Comparison of ENCODE assay signal across 21 mouse cellular contexts in genomic region chr7:130222633-130223354, GRCm38 (mm10).
DNase-seq lines count a peak whose midpoint lies in the region; ATAC-seq and TF ChIP-seq lines count a peak whose summit lies in the region.
"Had no signal": no experiment of that assay in that cellular context is flagged by ENCODE, and none has a peak within 500 bp of the region (broad histone marks: within the 10 kb centered on the region; RNA-seq: fewer than 3 reads in every experiment).

No protein-coding gene starts in this region.

- no peak for TF ChIP-seq POLR2A in testis, adult 2 months (IDR thresholded peaks at IDR 0.05; ENCODE audit: control insufficient read depth, low read depth, low read length)
- TF ChIP-seq POLR2A in liver, adult 2 months (IDR thresholded peaks at IDR 0.05; ENCODE audit: extremely low read depth, insufficient read depth, low read length) = no peak

- H3K9me3 ChIP-seq in liver, embryonic 16.5 days (replicated peaks; ENCODE audit: control insufficient read depth, low read length) = no peaks in the 10 kb centered on the region
- no peaks in the 10 kb centered on the region for H3K9me3 ChIP-seq in midbrain, embryonic 16.5 days (replicated peaks; ENCODE audit: control insufficient read depth, low read length, poor library complexity, severe bottlenecking)
- H3K9me3 ChIP-seq: embryonic facial prominence, embryonic 15.5 days; forebrain, embryonic 15.5 days; heart, embryonic 10.5 days; limb, embryonic 10.5 days had no signal

- no peaks in the 10 kb centered on the region for H3K36me3 ChIP-seq in testis, adult 2 months (ENCODE audit: control insufficient read depth, insufficient read depth, low read length)
- H3K36me3 ChIP-seq in liver, adult 2 months (ENCODE audit: control insufficient read depth, insufficient read depth, low read length) = no peaks in the 10 kb centered on the region
- H3K36me3 ChIP-seq in liver, embryonic 16.5 days (ENCODE audit: control insufficient read depth, insufficient read depth) = no peaks in the 10 kb centered on the region
- no peaks in the 10 kb centered on the region for H3K36me3 ChIP-seq in midbrain, embryonic 16.5 days (ENCODE audit: control insufficient read depth, insufficient read depth, low read length)
- H3K36me3 ChIP-seq: forebrain, embryonic 15.5 days had no signal

- 0 out of 2 replicates have a peak overlapping the region, but pooled peaks have one; percentile 40 for H3K27ac ChIP-seq in testis, adult 2 months (ENCODE audit: control insufficient read depth, insufficient read depth, low read depth, low read length)
- H3K27ac ChIP-seq in liver, adult 2 months (replicated peaks; ENCODE audit: insufficient read depth, low read depth, low read length) = peak overlapping the region; percentile 75
- peak overlapping the region; percentile 66 for H3K27ac ChIP-seq in liver, embryonic 16.5 days (ENCODE audit: low read length)
- no peak overlapping the region for H3K27ac ChIP-seq in midbrain, embryonic 16.5 days (ENCODE audit: low read length)
- H3K27ac ChIP-seq: heart, embryonic 10.5 days; hindbrain, embryonic 14.5 days; kidney, postnatal 0 days; limb, embryonic 10.5 days had no signal

- TF ChIP-seq CTCF in testis, adult 2 months (IDR thresholded peaks at IDR 0.05; ENCODE audit: control insufficient read depth, insufficient read depth, insufficient replicate concordance, low read depth, low read length) = no peak
- no peak for TF ChIP-seq CTCF in liver, adult 2 months (IDR thresholded peaks at IDR 0.05; ENCODE audit: low read depth, low read length)

- DNase-seq in testis, postnatal 14 days (ENCODE audit: low spot score) = no peak
- peak; percentile 90 for DNase-seq in liver, adult 2 months (ENCODE audit: extremely low read depth, low read depth, low spot score)
- peak; percentile 64 for DNase-seq in yolk sac, embryonic 10.5 days (ENCODE audit: low spot score)
- DNase-seq in adrenal gland, postnatal 10 days = no peak
- no peak for DNase-seq in cerebellum, postnatal 4 days (ENCODE audit: low spot score in 2 of 2)
- DNase-seq: cerebellum, adult 18-20 months; cerebellum, postnatal 14 days; heart, postnatal 4 days; lung, adult 18-20 months; right cerebral cortex, adult 18-20 months had no signal

- no peaks in the 10 kb centered on the region; the same call in 1 of the 2 replicates for H3K4me1 ChIP-seq in testis, adult 2 months (ENCODE audit: control insufficient read depth, insufficient read depth, low read length)
- peaks cover 26% of the 10 kb centered on the region for H3K4me1 ChIP-seq in liver, adult 2 months (ENCODE audit: control insufficient read depth, insufficient read depth, low read length)
- H3K4me1 ChIP-seq in liver, embryonic 16.5 days (ENCODE audit: control insufficient read depth, low read depth, low read length) = peaks cover 3% of the 10 kb centered on the region; the same call in 1 of the 2 replicates
- H3K4me1 ChIP-seq in midbrain, embryonic 16.5 days (ENCODE audit: control insufficient read depth, insufficient read depth, low read length) = 0 out of 2 replicates have a peak, but pooled peaks cover 2% of the 10 kb centered on the region
- H3K4me1 ChIP-seq: megakaryocyte, embryonic 14.5 days had no signal

- H3K27me3 ChIP-seq in testis, adult 2 months (ENCODE audit: control insufficient read depth, insufficient read depth, low read length) = no peaks in the 10 kb centered on the region
- H3K27me3 ChIP-seq in liver, adult 2 months (ENCODE audit: control insufficient read depth, insufficient read depth, low read length) = no peaks in the 10 kb centered on the region
- H3K27me3 ChIP-seq in liver, embryonic 16.5 days (ENCODE audit: control insufficient read depth, insufficient read depth, low read depth, low read length) = no peaks in the 10 kb centered on the region
- no peaks in the 10 kb centered on the region for H3K27me3 ChIP-seq in midbrain, embryonic 16.5 days (ENCODE audit: control insufficient read depth, insufficient read depth, low read depth, low read length)
- H3K27me3 ChIP-seq: embryonic facial prominence, embryonic 15.5 days; forebrain, embryonic 15.5 days; megakaryocyte, embryonic 14.5 days had no signal

- 17% methylated on average over 8 of the region's 8 CpGs for WGBS in liver, adult 2 months
- 53% methylated on average over 8 of the region's 8 CpGs for WGBS in liver, embryonic 16.5 days (ENCODE audit: insufficient replicate concordance)
- WGBS in midbrain, embryonic 16.5 days = 87% methylated on average over 8 of the region's 8 CpGs

- H3K4me3 ChIP-seq in testis, adult 2 months (ENCODE audit: control insufficient read depth, low read depth, low read length) = no peak overlapping the region
- H3K4me3 ChIP-seq in liver, adult 2 months (ENCODE audit: insufficient read depth, low read depth, low read length) = no peak overlapping the region
- no peak overlapping the region for H3K4me3 ChIP-seq in liver, embryonic 16.5 days (ENCODE audit: low read depth, low read length)
- no peak overlapping the region for H3K4me3 ChIP-seq in midbrain, embryonic 16.5 days (ENCODE audit: low read depth, low read length)
- H3K4me3 ChIP-seq: embryonic facial prominence, embryonic 15.5 days; forebrain, embryonic 15.5 days; heart, embryonic 10.5 days; limb, embryonic 10.5 days; megakaryocyte, embryonic 14.5 days had no signal

- peaks cover 5% of the 10 kb centered on the region; the same call in 1 of the 2 replicates for H3K79me2 ChIP-seq in liver, adult 2 months (ENCODE audit: control insufficient read depth, insufficient read depth, low read length)

- no peak overlapping the region for H3K9ac ChIP-seq in liver, adult 2 months (ENCODE audit: low read depth, low read length)
- no peak overlapping the region for H3K9ac ChIP-seq in liver, embryonic 16.5 days (ENCODE audit: low read depth, low read length)
- no peak overlapping the region for H3K9ac ChIP-seq in midbrain, embryonic 16.5 days (ENCODE audit: low read depth, low read length)
- H3K9ac ChIP-seq: embryonic facial prominence, embryonic 15.5 days; forebrain, embryonic 15.5 days; hindbrain, embryonic 14.5 days had no signal

- ATAC-seq in liver, embryonic 16.5 days (ENCODE audit: low read depth) = peak; percentile 71
- no peak for ATAC-seq in midbrain, embryonic 16.5 days
- ATAC-seq: forebrain, embryonic 15.5 days; inflammation-experienced regulatory T-cells, adult 6 months had no signal

- H3K4me2 ChIP-seq in liver, embryonic 16.5 days (ENCODE audit: low read depth, low read length) = no peak overlapping the region
- H3K4me2 ChIP-seq in midbrain, embryonic 16.5 days (ENCODE audit: low read length) = no peak overlapping the region
- H3K4me2 ChIP-seq: embryonic facial prominence, embryonic 15.5 days; hindbrain, embryonic 14.5 days had no signal

Comparison
In these comparisons a context has a peak if more than half of its experiments do, and no peak if none do; other contexts are left out.
1. DNase-seq: peak in liver, adult 2 months (single experiment) and yolk sac, embryonic 10.5 days (single experiment); none in testis, postnatal 14 days (single experiment), adrenal gland, postnatal 10 days (single experiment) and cerebellum, postnatal 4 days (0 of 2).